Mouse (Mus musculus): ENCODE measurements around the gene Mybpc3. TPM values are rescaled to one million over a fixed set of nuclear protein-coding genes. Genes with fewer than 3 reads are reported as not detected.

The Mybpc3 gene
- polyA plus RNA-seq, 1 experiment from 2014 or later = 0.29 TPM

DNA sequence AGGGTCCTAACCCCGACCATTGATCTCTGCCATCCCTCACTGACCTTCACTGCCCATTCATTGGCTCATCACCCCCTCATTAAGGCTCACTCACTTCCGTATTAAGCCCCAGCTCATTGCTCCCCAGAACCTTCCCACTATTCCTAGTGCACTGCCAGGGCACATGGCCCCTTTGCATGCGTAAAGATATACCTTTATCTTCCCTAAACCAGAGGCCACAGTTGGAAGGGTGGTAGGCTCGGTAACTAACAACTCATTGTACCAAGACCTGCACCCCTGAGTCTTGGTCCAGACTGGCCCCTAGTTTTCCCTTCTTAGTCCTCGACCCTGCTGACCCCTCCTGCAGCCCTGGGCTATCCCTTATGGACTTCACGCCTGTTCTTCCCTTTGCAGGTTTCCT lies 4.1 kb upstream of the Mybpc3 start:
- no peak overlapping the region for H3K4me2 ChIP-seq (ENCODE audit: low read depth, severe bottlenecking)
- no peak overlapping the region for H3K4me3 ChIP-seq (ENCODE audit: low read depth, low read length)
- no peaks in the 10 kb centered on the region for H3K36me3 ChIP-seq (ENCODE audit: control insufficient read depth, insufficient read depth, low read length)
- H3K27me3 ChIP-seq (ENCODE audit: control insufficient read depth, insufficient read depth, low read length) = no peaks in the 10 kb centered on the region
- no peak overlapping the region for H3K27ac ChIP-seq (replicated peaks; ENCODE audit: low read depth, low read length)
- ATAC-seq (ENCODE audit: insufficient number of reproducible peaks, low FRiP score, low TSS enrichment, low read depth) (no peak), DNase-seq (ENCODE audit: low spot score) (no peak)
- no peak overlapping the region for H3K9ac ChIP-seq (ENCODE audit: low read length)
- no peaks in the 10 kb centered on the region for H3K4me1 ChIP-seq (ENCODE audit: control insufficient read depth, insufficient read depth, low read length)
- no peaks in the 10 kb centered on the region for H3K9me3 ChIP-seq (ENCODE audit: control insufficient read depth, low read length)
- WGBS = 80% methylated on average over 6 of the region's 6 CpGs

GRCm38 (mm10) chr2:91114781-91115577 lies 3.0 kb upstream of the Mybpc3 start:
- Histone ChIP-seq H3K27me3 (ENCODE audit: control insufficient read depth, insufficient read depth, low read length) (no peaks in the 10 kb centered on the region), H3K4me3 (ENCODE audit: low read depth, low read length) (peak overlapping the region; percentile 36), H3K9ac (ENCODE audit: low read length) (peak overlapping the region; percentile 61), H3K36me3 (ENCODE audit: control insufficient read depth, insufficient read depth, low read length) (no peaks in the 10 kb centered on the region), H3K9me3 (ENCODE audit: control insufficient read depth, low read length) (no peaks in the 10 kb centered on the region), H3K4me2 (ENCODE audit: low read depth, severe bottlenecking) (peak overlapping the region; percentile 83), H3K27ac (replicated peaks; ENCODE audit: low read depth, low read length) (no peak overlapping the region), H3K4me1 (ENCODE audit: control insufficient read depth, insufficient read depth, low read length) (no peaks in the 10 kb centered on the region)
- ATAC-seq (ENCODE audit: insufficient number of reproducible peaks, low FRiP score, low TSS enrichment, low read depth) (peak; percentile 63), DNase-seq (ENCODE audit: low spot score) (peak; percentile 99)
- 12% methylated on average over 32 of the region's 42 CpGs for WGBS

DNA sequence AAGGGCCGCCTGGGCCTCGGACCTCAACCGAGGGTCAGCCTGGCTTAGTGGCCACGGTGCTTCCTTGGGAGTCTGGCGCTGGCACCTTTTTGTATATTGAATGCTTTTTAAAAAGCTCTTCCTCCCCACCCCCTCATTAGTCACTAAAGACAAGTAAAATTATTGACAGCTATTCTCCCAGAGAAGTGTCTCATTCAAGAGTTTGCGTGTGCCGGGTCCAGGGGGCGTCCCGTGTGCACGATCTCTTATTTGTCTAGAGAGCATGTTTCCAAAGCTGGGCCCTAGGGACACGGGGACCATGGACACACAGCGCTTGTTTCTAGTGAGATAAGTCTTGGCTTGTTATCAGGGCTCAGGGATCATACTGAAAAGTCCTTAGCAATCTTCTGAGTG lies 2.4 kb upstream of the Mybpc3 start:
- 38% methylated on average over 12 of the region's 12 CpGs for WGBS
- H3K4me2 ChIP-seq (ENCODE audit: low read depth, severe bottlenecking) = peak overlapping the region; percentile 83
- H3K36me3 ChIP-seq (ENCODE audit: control insufficient read depth, insufficient read depth, low read length) = no peaks in the 10 kb centered on the region
- ATAC-seq (ENCODE audit: insufficient number of reproducible peaks, low FRiP score, low TSS enrichment, low read depth) (no peak), DNase-seq (ENCODE audit: low spot score) (peak; percentile 24)
- H3K4me3 ChIP-seq (ENCODE audit: low read depth, low read length) = peak overlapping the region; percentile 36
- no peak overlapping the region for H3K27ac ChIP-seq (replicated peaks; ENCODE audit: low read depth, low read length)
- no peaks in the 10 kb centered on the region for H3K9me3 ChIP-seq (ENCODE audit: control insufficient read depth, low read length)
- no peaks in the 10 kb centered on the region for H3K27me3 ChIP-seq (ENCODE audit: control insufficient read depth, insufficient read depth, low read length)
- H3K9ac ChIP-seq (ENCODE audit: low read length) = peak overlapping the region; percentile 61
- H3K4me1 ChIP-seq (ENCODE audit: control insufficient read depth, insufficient read depth, low read length) = no peaks in the 10 kb centered on the region

DNA sequence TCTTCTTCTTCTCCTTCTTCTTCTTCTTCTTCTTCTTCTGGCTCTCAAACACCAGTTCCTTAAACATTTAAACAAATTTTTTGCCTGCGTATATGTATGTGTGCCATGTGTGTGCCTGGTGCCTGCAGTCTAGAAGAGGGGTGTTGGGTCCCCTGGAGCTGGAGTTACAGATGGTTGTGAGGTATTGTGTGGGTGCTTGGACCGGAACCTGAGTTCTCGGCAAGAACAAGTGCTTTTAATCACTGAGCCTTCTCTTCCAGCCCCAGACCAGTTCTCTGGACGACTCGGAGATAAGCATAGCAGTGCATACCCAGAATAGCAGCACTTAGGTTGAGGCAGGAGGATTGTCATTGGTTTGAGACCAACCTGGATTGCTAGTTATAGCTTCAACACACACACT lies 1.1 kb upstream of the Mybpc3 start:
- no peak for DNase-seq (ENCODE audit: low spot score)
- Histone ChIP-seq H3K9ac (ENCODE audit: low read length) (no peak overlapping the region), H3K9me3 (ENCODE audit: control insufficient read depth, low read length) (no peaks in the 10 kb centered on the region), H3K4me2 (ENCODE audit: low read depth, severe bottlenecking) (no peak overlapping the region), H3K4me1 (ENCODE audit: control insufficient read depth, insufficient read depth, low read length) (no peaks in the 10 kb centered on the region), H3K27ac (replicated peaks; ENCODE audit: low read depth, low read length) (no peak overlapping the region), H3K27me3 (ENCODE audit: control insufficient read depth, insufficient read depth, low read length) (no peaks in the 10 kb centered on the region), H3K36me3 (ENCODE audit: control insufficient read depth, insufficient read depth, low read length) (no peaks in the 10 kb centered on the region), H3K4me3 (ENCODE audit: low read depth, low read length) (no peak overlapping the region)
- WGBS = 81% methylated on average over 5 of the region's 5 CpGs
- ATAC-seq (ENCODE audit: insufficient number of reproducible peaks, low FRiP score, low TSS enrichment, low read depth) = no peak

- Histone ChIP-seq H3K36me3 (ENCODE audit: control insufficient read depth, insufficient read depth, low read length) (no peaks in the 10 kb centered on the region), H3K27ac (replicated peaks; ENCODE audit: low read depth, low read length) (no peak overlapping the region), H3K4me1 (ENCODE audit: control insufficient read depth, insufficient read depth, low read length) (no peaks in the 10 kb centered on the region), H3K4me3 (ENCODE audit: low read depth, low read length) (no peak overlapping the region), H3K9ac (ENCODE audit: low read length) (no peak overlapping the region), H3K4me2 (ENCODE audit: low read depth, severe bottlenecking) (no peak overlapping the region), H3K9me3 (ENCODE audit: control insufficient read depth, low read length) (no peaks in the 10 kb centered on the region), H3K27me3 (ENCODE audit: control insufficient read depth, insufficient read depth, low read length) (no peaks in the 10 kb centered on the region; the same call in 1 of the 2 replicates)
- WGBS = 50% methylated on average over 1 of the region's 1 CpGs
- ATAC-seq (ENCODE audit: insufficient number of reproducible peaks, low FRiP score, low TSS enrichment, low read depth) (no peak), DNase-seq (ENCODE audit: low spot score) (no peak)
Measured at GRCm38 (mm10) chr2:91118647-91119046, 703 bp downstream of the Mybpc3 start.

- H3K4me3 ChIP-seq (ENCODE audit: low read depth, low read length) = no peak overlapping the region
- no peaks in the 10 kb centered on the region for H3K36me3 ChIP-seq (ENCODE audit: control insufficient read depth, insufficient read depth, low read length)
- DNase-seq (ENCODE audit: low spot score) = no peak
- no peaks in the 10 kb centered on the region for H3K4me1 ChIP-seq (ENCODE audit: control insufficient read depth, insufficient read depth, low read length)
- no peaks in the 10 kb centered on the region; the same call in 1 of the 2 replicates for H3K27me3 ChIP-seq (ENCODE audit: control insufficient read depth, insufficient read depth, low read length)
- no peak overlapping the region for H3K4me2 ChIP-seq (ENCODE audit: low read depth, severe bottlenecking)
- no peak for ATAC-seq (ENCODE audit: insufficient number of reproducible peaks, low FRiP score, low TSS enrichment, low read depth)
- no peak overlapping the region for H3K27ac ChIP-seq (replicated peaks; ENCODE audit: low read depth, low read length)
- H3K9ac ChIP-seq (ENCODE audit: low read length) = no peak overlapping the region
- WGBS = 88% methylated on average over 19 of the region's 19 CpGs
- H3K9me3 ChIP-seq (ENCODE audit: control insufficient read depth, low read length) = no peaks in the 10 kb centered on the region
Measured at GRCm38 (mm10) chr2:91119061-91119460, 1.1 kb downstream of the Mybpc3 start.

DNA sequence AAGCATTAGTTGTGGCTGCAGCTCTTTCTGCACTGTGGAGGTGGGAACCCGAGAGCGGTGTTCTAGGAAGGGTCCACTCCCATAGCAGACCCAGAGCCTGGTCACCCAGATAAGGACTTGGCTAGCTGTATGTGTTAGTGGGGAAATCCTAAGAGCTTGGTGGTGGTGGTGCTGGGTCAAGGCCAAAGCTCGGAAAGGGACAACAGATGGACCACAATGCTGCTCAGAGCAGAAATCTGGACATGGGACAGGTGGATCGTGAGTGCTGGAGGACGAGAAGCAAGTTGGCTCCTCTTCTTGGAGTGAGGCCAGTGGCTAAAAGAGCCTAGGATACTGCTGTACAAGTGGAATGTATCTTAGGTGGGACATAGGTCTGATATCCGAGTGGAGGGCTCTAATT lies 1.6 kb downstream of the Mybpc3 start:
- Histone ChIP-seq H3K27ac (replicated peaks; ENCODE audit: low read depth, low read length) (no peak overlapping the region), H3K4me1 (ENCODE audit: control insufficient read depth, insufficient read depth, low read length) (no peaks in the 10 kb centered on the region), H3K9me3 (ENCODE audit: control insufficient read depth, low read length) (no peaks in the 10 kb centered on the region), H3K36me3 (ENCODE audit: control insufficient read depth, insufficient read depth, low read length) (no peaks in the 10 kb centered on the region), H3K9ac (ENCODE audit: low read length) (no peak overlapping the region), H3K4me2 (ENCODE audit: low read depth, severe bottlenecking) (no peak overlapping the region; the same call in 1 of the 2 replicates), H3K4me3 (ENCODE audit: low read depth, low read length) (no peak overlapping the region), H3K27me3 (ENCODE audit: control insufficient read depth, insufficient read depth, low read length) (no peaks in the 10 kb centered on the region; the same call in 1 of the 2 replicates)
- ATAC-seq (ENCODE audit: insufficient number of reproducible peaks, low FRiP score, low TSS enrichment, low read depth) (no peak), DNase-seq (ENCODE audit: low spot score) (no peak)
- WGBS = 89% methylated on average over 6 of the region's 6 CpGs

GRCm38 (mm10) chr2:91120261-91120671 lies 2.3 kb downstream of the Mybpc3 start:
- no peaks in the 10 kb centered on the region for H3K36me3 ChIP-seq (ENCODE audit: control insufficient read depth, insufficient read depth, low read length)
- no peaks in the 10 kb centered on the region; the same call in 1 of the 2 replicates for H3K27me3 ChIP-seq (ENCODE audit: control insufficient read depth, insufficient read depth, low read length)
- H3K4me1 ChIP-seq (ENCODE audit: control insufficient read depth, insufficient read depth, low read length) = no peaks in the 10 kb centered on the region
- H3K9me3 ChIP-seq (ENCODE audit: control insufficient read depth, low read length) = no peaks in the 10 kb centered on the region
- no peak overlapping the region for H3K27ac ChIP-seq (replicated peaks; ENCODE audit: low read depth, low read length)
- no peak overlapping the region for H3K4me2 ChIP-seq (ENCODE audit: low read depth, severe bottlenecking)
- ATAC-seq (ENCODE audit: insufficient number of reproducible peaks, low FRiP score, low TSS enrichment, low read depth) (no peak), DNase-seq (ENCODE audit: low spot score) (no peak)
- no peak overlapping the region for H3K9ac ChIP-seq (ENCODE audit: low read length)
- 75% methylated on average over 6 of the region's 6 CpGs for WGBS
- no peak overlapping the region for H3K4me3 ChIP-seq (ENCODE audit: low read depth, low read length)
